Mouse (Mus musculus) liver, embryonic 14.5 days (tissue): Measurements from ENCODE around the gene Ptpn13.

ENCODE experiments used
- CTCF ChIP-seq: IDR thresholded peaks from 2 replicates; pipeline ENCODE4 v1.5.1; 2016; ENCODE audit warnings: antibody characterized with exemption, low read depth, control low read depth
- EP300 ChIP-seq: IDR thresholded peaks from 2 replicates; pipeline ENCODE4 v1.6.1; 2016; ENCODE audit warnings: antibody characterized with exemption, low read depth

- TF ChIP-seq CTCF (no peak), EP300 (no peak)
Measured at GRCm38 (mm10) chr5:103460903-103461302, 35.9 kb downstream of the Ptpn13 start.
